Mouse (Mus musculus) adrenal gland, adult (tissue): ENCODE measurements around the gene Efna5.
A peak's percentile ranks its signal among the peaks of the same experiment; 100 is the strongest.

Experiments used
- DNase-seq, 2 experiments: peaks; one replicate each; pipeline ENCODE4 v3.0.0; 2022 to 2023; ENCODE audit warnings: low spot score in 1 of 2; ENCODE audit not compliant: inconsistent age in 2 of 2

Gene Efna5

GRCm38 (mm10) chr17:62717426-62718131, 163.5 kb downstream of the Efna5 start:
- DNase-seq, result no peak

- no peak for DNase-seq
These were observed 167.7 kb downstream of the Efna5 start for GRCm38 (mm10) chr17:62713455-62713854.

GRCm38 (mm10) chr17:62706418-62706817, 174.7 kb downstream of the Efna5 start:
- no peak for DNase-seq

GRCm38 (mm10) chr17:62702020-62702814, 178.9 kb downstream of the Efna5 start:
- DNase-seq, result no peak

GRCm38 (mm10) chr17:62700791-62701602, 180.1 kb downstream of the Efna5 start:
- no peak for DNase-seq

- DNase-seq, result peak in 1 of 2 experiments; percentile 33
These were observed 186.1 kb downstream of the Efna5 start for GRCm38 (mm10) chr17:62694958-62695437.

- DNase-seq, result no peak
These were observed 188.9 kb downstream of the Efna5 start for GRCm38 (mm10) chr17:62692242-62692641.

- DNase-seq, result no peak
These were observed 189.9 kb downstream of the Efna5 start for GRCm38 (mm10) chr17:62691201-62691715.

- DNase-seq, result no peak
These were observed 190.9 kb downstream of the Efna5 start for GRCm38 (mm10) chr17:62690256-62690655.

GRCm38 (mm10) chr17:62689646-62690045, 191.5 kb downstream of the Efna5 start:
- no peak for DNase-seq

GRCm38 (mm10) chr17:62687369-62687768, 193.7 kb downstream of the Efna5 start:
- peak; percentile 12 to 73 for DNase-seq

GRCm38 (mm10) chr17:62685181-62685580, 195.9 kb downstream of the Efna5 start:
- no peak for DNase-seq

GRCm38 (mm10) chr17:62683142-62683541, 198.0 kb downstream of the Efna5 start:
- DNase-seq, result no peak

GRCm38 (mm10) chr17:62681726-62682125, 199.4 kb downstream of the Efna5 start:
- no peak for DNase-seq

GRCm38 (mm10) chr17:62680737-62681136, 200.4 kb downstream of the Efna5 start:
- no peak for DNase-seq

GRCm38 (mm10) chr17:62676832-62677231, 204.3 kb downstream of the Efna5 start:
- no peak for DNase-seq

GRCm38 (mm10) chr17:62676409-62676808, 204.7 kb downstream of the Efna5 start:
- DNase-seq, result no peak

GRCm38 (mm10) chr17:62675811-62676255, 205.3 kb downstream of the Efna5 start:
- DNase-seq, result no peak

GRCm38 (mm10) chr17:62672068-62672467, 209.0 kb downstream of the Efna5 start:
- no peak for DNase-seq

- no peak for DNase-seq
These were observed 214.4 kb downstream of the Efna5 start for GRCm38 (mm10) chr17:62666761-62667160.

- no peak for DNase-seq
These were observed 215.3 kb downstream of the Efna5 start for GRCm38 (mm10) chr17:62665823-62666222.
